26 mouse cellular contexts compared by ENCODE assay signal in the genomic region with DNA sequence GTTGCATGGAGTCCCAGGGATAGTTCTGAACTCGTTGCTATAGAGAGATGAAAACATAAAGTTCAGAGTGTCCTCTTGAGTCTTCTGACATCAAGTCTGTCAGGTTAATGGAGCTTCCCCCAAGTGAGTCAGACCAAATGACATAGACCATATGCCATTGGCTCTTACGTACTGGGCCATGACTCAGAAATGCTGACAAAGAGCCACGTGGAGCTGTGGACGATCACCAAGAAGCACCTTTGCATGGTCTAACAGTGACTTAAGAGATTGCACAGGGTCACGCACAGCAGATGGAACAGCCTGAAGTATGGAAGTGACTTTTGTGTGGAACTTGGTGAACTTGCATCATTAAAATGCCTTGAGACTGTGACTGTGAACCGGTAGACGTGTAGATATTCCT. TPM values are rescaled to one million over a fixed set of nuclear protein-coding genes. Genes with fewer than 3 reads are reported as not detected.
"Had no signal": no experiment of that assay in that cellular context is flagged by ENCODE, and none has a peak within 500 bp of the region (broad histone marks: within the 10 kb centered on the region; RNA-seq: fewer than 3 reads in every experiment).

No protein-coding gene starts in this region.

- H3K36me3 ChIP-seq: midbrain, embryonic 10.5 days; midbrain, embryonic 12.5 days; neural tube, embryonic 13.5 days; neural tube, embryonic 15.5 days had no signal

- H3K27ac ChIP-seq: midbrain, embryonic 10.5 days; midbrain, embryonic 12.5 days; neural tube, embryonic 13.5 days; neural tube, embryonic 15.5 days had no signal

- H3K4me3 ChIP-seq: midbrain, embryonic 10.5 days; midbrain, embryonic 12.5 days; myocyte; neural tube, embryonic 13.5 days; neural tube, embryonic 15.5 days had no signal

- H3K4me1 ChIP-seq: neural tube, embryonic 13.5 days had no signal

- H3K27me3 ChIP-seq: midbrain, embryonic 12.5 days had no signal

- DNase-seq: lung, embryonic 14.5 days; lung, postnatal 10 days; lung, postnatal 4 days; midbrain, embryonic 14.5 days; retina, postnatal 1 day; right cerebral cortex, adult 18-20 months; right cerebral cortex, postnatal 25 days; right cerebral cortex, postnatal 4 days; spleen, adult 18-20 months; thymus, adult 18-20 months; thymus, postnatal 14 days; thymus, postnatal 36 days had no signal

- ATAC-seq: midbrain, embryonic 16.5 days had no signal

- H3K4me2 ChIP-seq: lung, embryonic 14.5 days; midbrain, embryonic 12.5 days; neural tube, embryonic 13.5 days; neural tube, embryonic 15.5 days had no signal

- H3K9ac ChIP-seq: lung, embryonic 14.5 days; midbrain, embryonic 12.5 days; neural tube, embryonic 13.5 days; neural tube, embryonic 15.5 days had no signal

- H3K9me3 ChIP-seq: midbrain, embryonic 10.5 days; midbrain, embryonic 12.5 days; neural tube, embryonic 13.5 days; neural tube, embryonic 15.5 days had no signal

RNA-seq across cellular contexts. Expression of gene Prss54, which starts 40.2 kb away (rescaled TPM):
- total RNA-seq: megakaryocyte, adult 5-6 weeks; megakaryocyte-erythroid progenitor cell, adult 5-6 weeks had no signal
- polyA plus RNA-seq: lung, embryonic 14.5 days; lung, embryonic 16.5 days; midbrain, embryonic 10.5 days; midbrain, embryonic 12.5 days; midbrain, embryonic 14.5 days; midbrain, embryonic 16.5 days; myocyte; neural tube, embryonic 11.5 days; neural tube, embryonic 13.5 days; neural tube, embryonic 15.5 days; small intestine, adult 2 months; stomach, embryonic 14.5 days; stomach, embryonic 16.5 days; thymus, postnatal 0 days had no signal
